Mouse (Mus musculus) midbrain, embryonic 13.5 days (tissue): ENCODE data around the gene B3gnt5. TPM values are rescaled to one million over a fixed set of nuclear protein-coding genes. Genes with fewer than 3 reads are reported as not detected.
A peak's percentile ranks its signal among the peaks of the same experiment; 100 is the strongest.
"Not testable (repeated sequence)": the region's sequence is repeated elsewhere in the genome, so short reads cannot be mapped to it uniquely, and the experiment has no call there.

Experiments
- ATAC-seq: fragments of 200-750 bp; cut with Nextera tagmentation; 2 replicates; pipeline ENCODE4 v1.8.0; 2017; ENCODE audit warnings: mild to moderate bottlenecking, moderate TSS enrichment, moderate library complexity
- H3K27ac ChIP-seq: fragments of 300-500 bp; sonication (generic); 2 replicates; pipeline ENCODE4 v1.5.1; 2015; ENCODE audit warnings: inconsistent platforms, mild to moderate bottlenecking, moderate library complexity
- H3K27me3 ChIP-seq: fragments of 300-500 bp; sonication (generic); 2 replicates; pipeline ENCODE4 v1.6.1; 2015; ENCODE audit warnings: mild to moderate bottlenecking, inconsistent platforms
- H3K36me3 ChIP-seq: fragments of 300-500 bp; sonication (generic); 2 replicates; pipeline ENCODE4 v1.6.1; 2015; ENCODE audit warnings: mild to moderate bottlenecking, inconsistent platforms
- H3K4me1 ChIP-seq: fragments of 300-500 bp; sonication (generic); replicated peaks from 2 replicates; pipeline ENCODE4 v1.6.1; 2015; ENCODE audit warnings: inconsistent platforms
- H3K4me2 ChIP-seq: fragments of 300-500 bp; sonication (generic); replicated peaks from 2 replicates; pipeline ENCODE4 v1.6.1; 2015; ENCODE audit warnings: moderate library complexity, mild to moderate bottlenecking, inconsistent platforms
- H3K4me3 ChIP-seq: fragments of 300-500 bp; sonication (generic); replicated peaks from 2 replicates; pipeline ENCODE4 v1.5.1; 2015; ENCODE audit warnings: mild to moderate bottlenecking, inconsistent platforms
- H3K9ac ChIP-seq: fragments of 300-500 bp; sonication (generic); replicated peaks from 2 replicates; pipeline ENCODE4 v1.6.1; 2015; ENCODE audit warnings: mild to moderate bottlenecking, inconsistent platforms
- H3K9me3 ChIP-seq: fragments of 300-500 bp; sonication (generic); 2 replicates; pipeline ENCODE4 v1.6.1; 2016; ENCODE audit warnings: mild to moderate bottlenecking, inconsistent platforms
- WGBS: fragments of 180-500 bp; shearing (Covaris S2); methylation state at CpG from one replicate; pipeline ENCODE4 v1.1.7; 2015; 5-methylcytosine and 5-hydroxymethylcytosine counted together
- polyA plus RNA-seq: library from polyadenylated mRNA; unstranded; fragments of >200 nt; fragmentation: Nextera tagmentation; extraction: Ambion mirVana; gene quantifications from 2 replicates; pipeline ENCODE4 v1.2.1, GENCODE M21; 2015

The B3gnt5 gene
- 50.8 and 60.3 TPM in 2 replicates for polyA plus RNA-seq

DNA sequence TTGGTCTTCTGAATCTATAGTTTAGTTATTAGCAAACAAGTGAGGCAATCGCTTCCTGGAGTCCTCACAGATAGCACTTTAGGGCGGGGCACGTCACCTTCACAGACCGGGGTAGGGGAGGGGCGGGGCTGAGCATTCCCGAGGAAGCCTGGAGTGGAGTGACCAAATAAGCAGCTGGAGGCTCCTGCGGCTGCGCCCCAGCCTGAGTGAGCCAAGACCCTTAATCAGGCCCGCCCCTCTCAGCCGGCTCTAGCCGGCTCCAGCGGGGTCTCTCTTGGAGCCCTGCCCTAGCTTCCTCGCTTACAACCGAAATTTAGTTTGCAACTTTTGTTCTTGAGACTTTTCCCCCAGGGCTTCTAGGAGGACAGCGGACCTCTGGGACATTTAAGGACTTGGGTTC, at the start of gene B3gnt5:
Gene B3gnt5, plus strand, starts transcription at position 135 of the 400 bp plus-strand sequence.
- peak within 1 kb of the TSS; percentile 58 for H3K4me2 ChIP-seq
- peak within 1 kb of the TSS; percentile 61 for H3K4me3 ChIP-seq
- peaks cover 17% of the 10 kb centered on the region for H3K4me1 ChIP-seq
- peaks cover 9% of the 10 kb centered on the region for H3K36me3 ChIP-seq
- ATAC-seq = peak; percentile 96
- H3K27me3 ChIP-seq = no peaks in the 10 kb centered on the region
- 0% methylated on average over 15 of the region's 15 CpGs for WGBS
- peak within 1 kb of the TSS; percentile 86 for H3K9ac ChIP-seq
- peak within 1 kb of the TSS; percentile 90 for H3K27ac ChIP-seq
- H3K9me3 ChIP-seq = no peaks in the 10 kb centered on the region

DNA sequence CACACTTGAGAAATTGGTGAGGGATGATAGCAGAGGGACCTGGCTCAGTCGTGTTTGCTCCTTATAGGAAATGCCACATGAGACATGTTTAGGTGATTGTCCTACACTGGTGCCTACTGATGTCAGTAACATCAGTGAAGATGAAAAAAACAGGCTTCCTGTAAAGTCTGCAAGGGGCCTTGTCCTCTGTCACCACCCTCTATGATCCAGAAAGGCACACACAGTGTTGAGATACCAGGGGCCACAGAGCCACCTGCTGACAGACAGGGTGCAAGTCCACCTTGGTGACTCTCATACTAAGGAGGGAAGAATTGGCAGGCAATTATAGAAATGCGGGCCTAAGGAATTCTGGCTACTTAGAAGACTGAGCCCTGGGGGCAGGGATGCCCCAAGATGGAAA, 39.0 kb upstream of the B3gnt5 start:
- Histone ChIP-seq H3K4me2 (no peak overlapping the region), H3K27ac (no peak overlapping the region), H3K4me3 (no peak overlapping the region), H3K9ac (no peak overlapping the region), H3K9me3 (no peaks in the 10 kb centered on the region), H3K27me3 (no peaks in the 10 kb centered on the region), H3K4me1 (no peaks in the 10 kb centered on the region), H3K36me3 (no peaks in the 10 kb centered on the region)
- WGBS = 69% methylated on average over 2 of the region's 2 CpGs
- no peak for ATAC-seq

DNA sequence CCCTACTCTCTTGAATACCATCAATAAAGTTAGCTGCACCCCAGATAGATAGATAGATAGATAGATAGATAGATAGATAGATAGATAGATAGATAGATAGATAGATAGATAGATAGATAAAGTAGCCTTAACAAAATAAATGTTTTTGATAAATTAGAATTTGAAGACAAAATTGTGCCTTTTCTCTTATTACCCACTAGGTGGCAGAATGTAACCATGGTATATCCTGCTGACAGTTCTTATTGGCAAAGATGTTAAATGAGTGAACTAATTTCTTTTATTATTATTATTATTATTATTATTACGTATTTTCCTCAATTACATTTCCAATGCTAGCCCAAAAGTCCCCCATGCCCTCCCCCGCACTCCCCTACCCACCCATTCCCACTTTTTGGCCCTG, 35.9 kb upstream of the B3gnt5 start:
- ATAC-seq, H3K27me3 ChIP-seq, H3K4me1 ChIP-seq, H3K4me2 ChIP-seq, H3K9me3 ChIP-seq, H3K9ac ChIP-seq, H3K36me3 ChIP-seq, H3K4me3 ChIP-seq, H3K27ac ChIP-seq: not testable (repeated sequence)
- 28% methylated on average over 2 of the region's 2 CpGs for WGBS

DNA sequence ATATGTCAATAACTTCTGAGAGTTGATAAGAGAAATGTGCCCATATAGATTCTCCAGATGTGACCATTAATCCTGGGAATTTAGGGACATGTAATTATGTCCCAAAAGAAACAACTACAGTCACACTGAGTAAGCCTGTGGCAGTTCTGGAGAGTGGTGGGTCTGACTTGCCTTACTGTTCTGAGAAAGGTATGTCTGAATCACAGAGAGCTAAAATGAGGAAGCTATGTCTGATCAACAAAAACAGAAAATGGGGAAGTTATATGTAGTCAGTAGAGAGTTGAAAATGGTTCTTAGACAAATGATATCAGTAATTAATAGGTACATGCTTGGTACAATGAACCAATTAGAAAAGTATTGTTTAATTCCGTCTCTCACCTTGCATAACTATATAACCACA, 27.1 kb upstream of the B3gnt5 start:
- Histone ChIP-seq H3K4me1 (no peaks in the 10 kb centered on the region), H3K27me3 (no peaks in the 10 kb centered on the region), H3K9me3 (no peaks in the 10 kb centered on the region), H3K4me2 (no peak overlapping the region), H3K36me3 (no peaks in the 10 kb centered on the region), H3K27ac (no peak overlapping the region), H3K9ac (no peak overlapping the region), H3K4me3 (no peak overlapping the region)
- ATAC-seq = no peak
- 83% methylated on average over 1 of the region's 1 CpGs for WGBS

DNA sequence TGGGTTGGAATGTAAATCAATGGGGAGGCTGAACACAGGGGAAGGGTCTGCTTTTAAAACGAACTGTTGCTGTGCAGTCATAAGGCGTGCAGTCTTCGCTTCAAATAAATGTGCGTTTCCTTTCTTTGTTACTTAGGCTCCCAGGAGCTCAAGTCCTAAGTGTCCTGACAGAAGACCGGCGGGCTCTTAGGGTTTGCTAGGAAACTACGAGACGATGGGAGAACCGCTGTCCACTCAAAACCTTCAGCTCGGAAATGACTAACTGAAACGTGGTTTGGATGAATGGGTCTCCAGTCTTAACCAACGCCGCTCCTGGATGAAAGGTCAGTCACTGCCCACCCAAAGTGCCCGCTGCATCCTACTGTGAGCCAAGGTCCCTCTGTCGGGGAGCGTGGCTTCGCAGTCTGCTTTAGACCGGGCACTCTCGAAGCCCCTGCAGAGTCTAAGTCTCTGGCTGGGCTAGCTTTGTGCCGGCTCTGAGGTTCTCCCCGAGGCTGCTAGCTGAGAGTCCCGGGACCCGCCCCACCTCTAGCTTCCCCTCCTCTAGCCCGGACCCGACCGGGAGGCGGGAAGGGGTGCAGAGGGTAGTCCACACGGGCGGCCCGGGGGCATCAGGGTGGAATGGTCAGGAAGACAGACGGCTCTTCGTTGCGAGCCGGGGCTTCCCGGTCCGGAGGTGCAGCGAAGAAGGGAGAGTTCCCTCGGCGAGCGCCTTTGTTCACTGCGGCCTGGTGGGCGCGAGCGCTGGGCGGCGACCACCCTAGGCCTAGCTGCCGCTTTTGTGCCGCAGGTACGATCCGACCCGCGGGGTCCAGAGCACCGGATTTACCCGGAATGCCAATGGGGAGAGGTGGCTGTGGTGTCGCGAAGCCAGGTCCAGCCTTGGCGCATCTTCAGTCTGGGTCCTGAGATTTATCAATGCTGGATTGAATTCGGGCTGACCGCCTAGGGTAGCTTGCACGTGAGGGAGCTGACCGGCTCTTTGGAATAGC, 793 bp downstream of the B3gnt5 start:
- ATAC-seq = peak; percentile 89

DNA sequence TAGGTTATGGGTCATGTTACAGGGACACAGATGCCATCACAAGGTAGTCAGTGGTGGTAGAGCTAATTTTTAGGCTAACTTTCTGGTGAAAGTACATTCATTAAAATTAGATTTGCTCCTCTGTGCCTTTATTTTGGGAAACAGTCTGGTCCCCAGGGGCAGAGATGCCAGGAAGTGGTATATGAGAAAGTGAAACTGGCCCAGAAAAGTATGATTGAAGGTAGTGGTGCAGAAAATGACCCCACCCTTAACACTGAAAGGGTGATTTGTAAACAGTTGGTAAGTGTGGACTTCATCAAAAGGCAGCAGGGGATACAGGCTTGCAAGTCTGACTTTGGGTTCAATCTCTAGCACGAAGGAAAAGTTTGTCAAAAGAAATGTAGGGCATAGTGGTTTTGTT, 1.7 kb downstream of the B3gnt5 start:
- H3K9me3 ChIP-seq = no peaks in the 10 kb centered on the region
- no peak for ATAC-seq
- no peaks in the 10 kb centered on the region for H3K27me3 ChIP-seq
- H3K4me1 ChIP-seq = peaks cover 17% of the 10 kb centered on the region
- H3K4me2 ChIP-seq = peak overlapping the region; percentile 58
- peaks cover 25% of the 10 kb centered on the region for H3K36me3 ChIP-seq
- H3K4me3 ChIP-seq = peak overlapping the region; percentile 61
- no peak overlapping the region for H3K27ac ChIP-seq
- WGBS = 45% methylated on average over 1 of the region's 1 CpGs
- peak overlapping the region; percentile 86 for H3K9ac ChIP-seq

More for the DNA sequence above, 793 bp downstream of the B3gnt5 start:
- Histone ChIP-seq H3K9ac (peak overlapping the region; percentile 86), H3K36me3 (peaks cover 17% of the 10 kb centered on the region), H3K4me2 (peak overlapping the region; percentile 58), H3K27me3 (no peaks in the 10 kb centered on the region), H3K4me3 (peak overlapping the region; percentile 61), H3K27ac (peak overlapping the region; percentile 90), H3K4me1 (peaks cover 17% of the 10 kb centered on the region), H3K9me3 (no peaks in the 10 kb centered on the region)
- under 1% methylated on average over 61 of the region's 61 CpGs for WGBS

DNA sequence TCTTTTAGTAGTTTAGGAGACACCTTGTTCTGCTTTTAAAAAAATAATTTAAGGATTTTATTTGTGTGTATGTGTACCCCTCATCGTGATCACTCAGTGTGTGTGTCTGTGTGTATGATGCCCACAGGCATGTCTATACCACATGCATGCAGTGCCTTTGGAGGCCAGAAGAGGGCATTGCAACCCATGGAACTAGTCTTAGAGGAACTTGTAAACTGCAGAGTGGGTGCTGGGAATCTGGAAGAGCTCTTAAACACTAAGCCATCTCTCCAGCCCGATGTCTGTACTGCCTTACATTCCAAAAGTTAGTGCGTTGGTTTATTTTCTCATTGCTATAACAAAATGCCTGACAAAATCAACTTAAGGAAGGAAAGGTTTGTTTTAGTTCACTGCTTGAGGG, 6.1 kb downstream of the B3gnt5 start:
- WGBS = over 99% methylated on average over 3 of the region's 3 CpGs
- no peak for ATAC-seq
- peaks cover 58% of the 10 kb centered on the region for H3K36me3 ChIP-seq

DNA sequence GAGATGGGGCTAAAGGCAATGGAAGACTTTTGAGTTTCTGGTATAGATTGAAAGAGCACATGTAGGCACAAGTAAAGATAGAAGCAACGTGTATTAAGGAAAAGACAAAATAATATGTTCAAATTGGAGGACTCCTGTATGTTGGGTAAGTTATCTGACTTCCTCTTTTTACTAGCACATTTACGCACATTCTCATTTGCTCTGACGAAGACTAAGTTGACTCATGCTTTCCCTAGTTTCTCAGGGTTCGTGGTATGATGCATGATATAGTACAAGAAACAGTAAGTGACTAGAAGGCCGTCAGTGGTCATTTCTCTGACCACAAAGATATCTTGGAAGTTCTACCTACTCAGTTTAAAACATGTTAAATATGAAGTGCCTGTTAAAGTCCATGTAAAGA, 8.0 kb downstream of the B3gnt5 start:
- Histone ChIP-seq H3K27me3 (no peaks in the 10 kb centered on the region), H3K27ac (no peak overlapping the region), H3K4me2 (no peak overlapping the region), H3K36me3 (peaks cover 66% of the 10 kb centered on the region), H3K4me1 (peaks cover 3% of the 10 kb centered on the region; the same call in 1 of the 2 replicates), H3K9me3 (no peaks in the 10 kb centered on the region), H3K4me3 (no peak overlapping the region), H3K9ac (no peak overlapping the region)
- WGBS = 96% methylated on average over 5 of the region's 5 CpGs
- no peak for ATAC-seq

More for the DNA sequence above, 6.1 kb downstream of the B3gnt5 start:
- no peaks in the 10 kb centered on the region for H3K9me3 ChIP-seq
- no peak overlapping the region for H3K27ac ChIP-seq
- no peak overlapping the region for H3K4me2 ChIP-seq
- no peaks in the 10 kb centered on the region for H3K27me3 ChIP-seq
- no peak overlapping the region for H3K4me3 ChIP-seq
- no peak overlapping the region for H3K9ac ChIP-seq
- H3K4me1 ChIP-seq = peaks cover 17% of the 10 kb centered on the region

DNA sequence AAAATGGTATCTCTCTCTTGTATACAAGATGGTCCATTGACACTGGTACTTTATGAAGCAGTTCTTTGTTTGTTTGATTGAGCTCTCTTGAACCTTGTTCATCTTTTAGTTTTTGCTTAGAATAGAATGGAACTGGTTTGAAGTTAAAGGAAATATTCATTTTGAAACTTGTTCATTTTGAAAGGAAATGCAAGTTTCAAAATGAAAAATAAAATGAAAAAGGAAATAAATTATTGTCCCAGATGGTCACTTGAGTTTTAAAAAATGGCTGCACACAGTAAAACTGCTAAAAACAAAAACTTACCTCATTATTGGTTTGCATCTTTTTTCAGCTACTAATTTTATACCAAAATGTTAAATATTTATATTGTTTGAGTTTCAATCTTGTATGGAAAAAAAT, 12.0 kb downstream of the B3gnt5 start:
- ATAC-seq = no peak
- H3K27ac ChIP-seq = no peak overlapping the region
- H3K36me3 ChIP-seq = peaks cover 45% of the 10 kb centered on the region
- H3K4me3 ChIP-seq = no peak overlapping the region
- no peak overlapping the region for H3K4me2 ChIP-seq
- H3K9ac ChIP-seq = no peak overlapping the region
- no peaks in the 10 kb centered on the region for H3K4me1 ChIP-seq
- H3K9me3 ChIP-seq = no peaks in the 10 kb centered on the region
- no peaks in the 10 kb centered on the region for H3K27me3 ChIP-seq

DNA sequence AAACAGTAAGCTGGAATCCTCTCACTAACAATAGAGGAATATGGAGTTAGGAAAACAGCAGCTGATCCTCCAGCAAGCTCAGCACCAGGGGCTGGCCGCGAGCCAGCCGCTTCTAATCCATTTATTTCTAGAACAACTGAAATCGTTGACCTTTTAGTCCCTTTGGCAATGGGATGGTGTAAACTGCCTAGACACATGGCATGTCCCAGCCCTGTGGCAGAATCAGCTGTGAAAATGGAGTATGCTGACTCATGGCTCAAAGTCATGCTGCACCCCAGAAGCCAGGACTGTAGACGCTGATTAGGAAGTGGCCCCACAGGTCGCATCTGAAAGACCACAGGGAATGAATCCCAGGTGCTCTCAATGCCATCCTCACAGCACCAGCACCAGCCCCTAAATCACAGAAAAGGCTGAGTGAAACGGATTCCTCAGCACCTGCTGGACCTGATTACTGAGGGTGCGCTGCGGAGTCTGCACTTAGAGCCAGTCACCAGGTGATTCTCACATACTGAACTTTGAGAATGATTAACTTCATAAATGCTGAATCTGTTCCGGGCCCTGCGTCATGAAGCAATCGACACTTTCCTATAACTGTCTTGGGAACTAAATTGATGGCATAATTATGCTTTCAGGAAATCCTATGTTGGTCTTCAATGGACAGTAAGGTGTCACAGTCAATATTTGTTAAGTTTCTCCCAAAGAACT, 26.5 kb downstream of the B3gnt5 start:
- H3K4me2 ChIP-seq = no peak overlapping the region
- H3K27ac ChIP-seq = no peak overlapping the region
- H3K4me1 ChIP-seq = 0 out of 2 replicates have a peak, but pooled peaks cover 4% of the 10 kb centered on the region
- H3K9ac ChIP-seq = no peak overlapping the region
- H3K9me3 ChIP-seq = 0 out of 2 replicates have a peak, but pooled peaks cover 3% of the 10 kb centered on the region
- WGBS = 54% methylated on average over 12 of the region's 12 CpGs
- no peaks in the 10 kb centered on the region for H3K27me3 ChIP-seq
- no peak overlapping the region for H3K4me3 ChIP-seq
- ATAC-seq = peak; percentile 71; the same call in 1 of the 2 replicates
- no peaks in the 10 kb centered on the region for H3K36me3 ChIP-seq

DNA sequence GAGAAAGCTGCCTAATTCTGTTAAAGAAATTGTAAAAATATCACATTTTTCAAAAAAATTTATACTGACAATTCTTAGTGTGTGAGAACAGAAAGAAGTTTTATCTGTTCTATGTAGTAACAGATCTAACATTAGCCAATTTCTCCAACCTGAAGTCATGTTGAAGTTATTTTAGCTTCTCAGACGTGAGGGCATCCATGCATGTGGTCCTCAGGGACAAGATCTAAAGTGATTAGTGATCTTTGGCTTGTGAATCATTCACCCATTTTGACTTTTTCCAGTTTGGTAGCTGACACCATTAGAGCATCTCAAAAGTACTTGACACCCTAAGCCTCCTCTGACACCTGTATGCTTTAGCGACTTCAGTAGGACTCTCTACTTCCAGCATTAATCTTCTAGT, 29.9 kb downstream of the B3gnt5 start:
- H3K27ac ChIP-seq = no peak overlapping the region
- no peak overlapping the region for H3K4me2 ChIP-seq
- 74% methylated on average over 2 of the region's 2 CpGs for WGBS
- H3K4me3 ChIP-seq = no peak overlapping the region
- no peak for ATAC-seq
- no peaks in the 10 kb centered on the region for H3K9me3 ChIP-seq
- 0 out of 2 replicates have a peak, but pooled peaks cover 4% of the 10 kb centered on the region for H3K4me1 ChIP-seq
- no peak overlapping the region for H3K9ac ChIP-seq
- H3K27me3 ChIP-seq = no peaks in the 10 kb centered on the region
- no peaks in the 10 kb centered on the region for H3K36me3 ChIP-seq

DNA sequence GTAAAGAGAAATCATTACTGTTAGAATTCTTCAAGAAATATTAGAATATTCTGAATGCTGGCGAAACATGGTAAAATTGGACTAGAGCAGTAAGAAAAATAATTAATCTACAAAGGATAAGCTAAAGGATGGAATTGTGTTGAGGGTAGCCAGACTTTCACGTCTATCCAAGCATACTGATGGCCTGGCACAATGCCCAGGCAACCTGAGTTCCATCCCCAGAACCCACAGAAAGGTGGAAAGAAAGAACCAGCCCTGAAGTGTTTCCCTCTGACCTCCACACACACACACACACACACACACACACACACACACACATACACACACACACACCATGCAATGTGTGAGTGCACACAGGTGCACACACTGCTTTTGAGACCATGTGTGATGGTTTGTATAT, 58.8 kb downstream of the B3gnt5 start:
- no peak overlapping the region for H3K4me3 ChIP-seq
- no peak overlapping the region for H3K4me2 ChIP-seq
- H3K27me3 ChIP-seq = no peaks in the 10 kb centered on the region
- H3K36me3 ChIP-seq = no peaks in the 10 kb centered on the region
- no peak overlapping the region for H3K27ac ChIP-seq
- no peaks in the 10 kb centered on the region for H3K9me3 ChIP-seq
- no peak for ATAC-seq
- no peak overlapping the region for H3K9ac ChIP-seq
- 86% methylated on average over 2 of the region's 2 CpGs for WGBS
- H3K4me1 ChIP-seq = no peaks in the 10 kb centered on the region
